Mouse (Mus musculus) neural tube, embryonic 12.5 days (tissue): ENCODE measurements at regions not wholly inside any gene's neighbourhood (a gene's known extent, or its start where the extent isn't known, plus 50 kb on each side); places are given as distances from the start of the nearest gene placed in this dataset.

Source experiments
- ATAC-seq: fragments of 200-750 bp; cut with Nextera tagmentation; 2 replicates; pipeline ENCODE4 v1.8.0; 2017; ENCODE audit warnings: low read depth, mild to moderate bottlenecking, moderate TSS enrichment, moderate library complexity; ENCODE audit not compliant: low FRiP score
- H3K27ac ChIP-seq: fragments of 300-500 bp; sonication (generic); 2 replicates; pipeline ENCODE4 v1.5.1; 2016
- H3K27me3 ChIP-seq: fragments of 300-500 bp; sonication (generic); replicated peaks from 2 replicates; pipeline ENCODE4 v1.6.1; 2016; ENCODE audit warnings: mild to moderate bottlenecking
- H3K36me3 ChIP-seq: fragments of 300-500 bp; sonication (generic); 2 replicates; pipeline ENCODE4 v1.6.1; 2016; ENCODE audit warnings: mild to moderate bottlenecking
- H3K4me1 ChIP-seq: fragments of 300-500 bp; sonication (generic); 2 replicates; pipeline ENCODE4 v1.6.1; 2016
- H3K4me2 ChIP-seq: fragments of 300-500 bp; sonication (generic); replicated peaks from 2 replicates; pipeline ENCODE4 v1.6.1; 2016; ENCODE audit warnings: mild to moderate bottlenecking
- H3K4me3 ChIP-seq: fragments of 300-500 bp; sonication (generic); 2 replicates; pipeline ENCODE4 v1.5.1; 2016
- H3K9ac ChIP-seq: fragments of 300-500 bp; sonication (generic); 2 replicates; pipeline ENCODE4 v1.6.1; 2016; ENCODE audit warnings: mild to moderate bottlenecking
- H3K9me3 ChIP-seq: fragments of 300-500 bp; sonication (generic); 2 replicates; pipeline ENCODE4 v1.6.1; 2016; ENCODE audit warnings: mild to moderate bottlenecking
- WGBS: fragments of 180-500 bp; shearing (Covaris S2); methylation state at CpG from one replicate; pipeline ENCODE4 v1.1.7; 2016; 5-methylcytosine and 5-hydroxymethylcytosine counted together

GRCm38 (mm10) chr1:118741286-118741685 lies 113.5 kb downstream of the Tfcp2l1 start:
- Histone ChIP-seq H3K9ac (no peak overlapping the region), H3K4me1 (no peaks in the 10 kb centered on the region), H3K9me3 (no peaks in the 10 kb centered on the region), H3K27ac (no peak overlapping the region), H3K4me3 (no peak overlapping the region), H3K36me3 (no peaks in the 10 kb centered on the region), H3K4me2 (no peak overlapping the region), H3K27me3 (no peaks in the 10 kb centered on the region)
- no peak for ATAC-seq
- 91% methylated on average over 5 of the region's 5 CpGs for WGBS

DNA sequence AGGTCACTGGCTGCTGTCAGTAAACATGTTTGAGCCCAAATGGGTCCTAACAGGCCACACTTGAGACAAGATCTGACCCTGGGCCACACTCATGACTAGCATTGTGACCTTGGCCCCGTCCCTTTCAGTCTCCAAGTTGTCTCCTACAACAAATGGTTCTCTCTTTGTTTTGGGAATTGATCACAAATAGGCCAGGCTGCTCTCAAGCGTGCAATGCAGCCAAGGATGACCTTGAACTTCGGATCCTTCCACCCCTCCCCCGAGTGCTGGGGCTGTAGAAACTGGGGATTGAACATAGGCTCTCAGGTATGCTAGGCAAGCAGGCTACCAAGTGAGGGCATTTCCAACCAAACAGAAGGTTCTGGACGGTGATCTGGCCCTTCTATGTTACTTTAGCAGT lies 120.5 kb downstream of the Tfcp2l1 start:
- Histone ChIP-seq H3K4me2 (no peak overlapping the region), H3K9me3 (no peaks in the 10 kb centered on the region), H3K4me3 (no peak overlapping the region), H3K27me3 (no peaks in the 10 kb centered on the region), H3K27ac (no peak overlapping the region), H3K4me1 (no peaks in the 10 kb centered on the region), H3K9ac (no peak overlapping the region), H3K36me3 (no peaks in the 10 kb centered on the region)
- 69% methylated on average over 5 of the region's 5 CpGs for WGBS
- no peak for ATAC-seq

- ATAC-seq: no peak
- 87% methylated on average over 3 of the region's 3 CpGs for WGBS
These were observed 125.1 kb downstream of the Tfcp2l1 start for GRCm38 (mm10) chr1:118752869-118753268.

DNA sequence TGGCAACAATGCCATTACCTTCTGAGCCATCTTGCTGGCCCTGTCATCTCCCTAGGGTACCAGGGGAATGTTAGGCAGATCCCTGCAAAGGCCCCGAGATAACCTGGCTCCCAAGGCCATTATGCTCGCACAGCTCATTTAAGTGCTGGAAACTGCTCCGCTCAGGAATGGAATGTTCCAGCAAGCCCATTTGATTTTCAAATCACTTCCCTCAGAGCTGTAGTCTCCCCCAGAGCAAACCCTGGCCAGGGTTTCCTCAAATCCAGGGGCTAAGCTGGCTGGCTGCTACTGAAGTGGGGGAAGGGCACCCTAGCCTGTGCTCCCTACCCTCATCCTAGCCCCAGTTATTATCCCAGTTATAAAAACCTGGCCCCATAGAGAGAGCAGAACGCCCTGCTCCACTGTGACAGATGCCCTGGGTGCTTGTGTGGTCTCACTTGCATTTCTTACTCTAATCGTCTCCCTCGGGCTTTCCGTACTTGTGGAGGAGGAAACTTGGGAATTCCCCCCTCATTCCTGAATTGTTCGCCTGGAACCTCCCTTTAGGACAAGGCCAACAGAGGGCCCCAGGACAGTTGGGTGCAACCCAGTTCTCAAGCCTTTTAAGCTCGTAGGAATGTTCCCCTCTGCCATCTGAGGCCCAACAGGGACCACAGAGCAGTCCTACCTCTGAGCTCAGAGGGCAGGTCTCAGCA lies 128.6 kb downstream of the Tfcp2l1 start:
- H3K27ac ChIP-seq: no peak overlapping the region
- H3K9ac ChIP-seq: no peak overlapping the region
- H3K9me3 ChIP-seq: no peaks in the 10 kb centered on the region
- no peak overlapping the region for H3K4me3 ChIP-seq
- H3K36me3 ChIP-seq: no peaks in the 10 kb centered on the region
- no peaks in the 10 kb centered on the region for H3K4me1 ChIP-seq
- no peak for ATAC-seq
- H3K27me3 ChIP-seq: no peaks in the 10 kb centered on the region
- no peak overlapping the region for H3K4me2 ChIP-seq
- WGBS: 44% methylated on average over 9 of the region's 9 CpGs

More at GRCm38 (mm10) chr1:118752869-118753268, 125.1 kb downstream of the Tfcp2l1 start:
- H3K27ac ChIP-seq: no peak overlapping the region
- H3K9ac ChIP-seq: no peak overlapping the region
- H3K27me3 ChIP-seq: no peaks in the 10 kb centered on the region
- H3K9me3 ChIP-seq: no peaks in the 10 kb centered on the region
- H3K4me1 ChIP-seq: no peaks in the 10 kb centered on the region
- H3K36me3 ChIP-seq: no peaks in the 10 kb centered on the region
- no peak overlapping the region for H3K4me3 ChIP-seq
- no peak overlapping the region for H3K4me2 ChIP-seq

GRCm38 (mm10) chr1:118757340-118758030 lies 129.7 kb downstream of the Tfcp2l1 start:
- H3K9me3 ChIP-seq: no peaks in the 10 kb centered on the region
- no peak overlapping the region for H3K4me2 ChIP-seq
- H3K27ac ChIP-seq: no peak overlapping the region
- no peak for ATAC-seq
- no peaks in the 10 kb centered on the region for H3K4me1 ChIP-seq
- H3K4me3 ChIP-seq: no peak overlapping the region
- WGBS: 80% methylated on average over 4 of the region's 4 CpGs
- no peaks in the 10 kb centered on the region for H3K27me3 ChIP-seq
- H3K36me3 ChIP-seq: no peaks in the 10 kb centered on the region
- no peak overlapping the region for H3K9ac ChIP-seq

- Histone ChIP-seq H3K9ac (no peak overlapping the region), H3K4me1 (no peaks in the 10 kb centered on the region), H3K36me3 (no peaks in the 10 kb centered on the region), H3K27me3 (no peaks in the 10 kb centered on the region), H3K4me2 (no peak overlapping the region), H3K9me3 (no peaks in the 10 kb centered on the region), H3K27ac (no peak overlapping the region), H3K4me3 (no peak overlapping the region)
- no peak for ATAC-seq
- WGBS: 68% methylated on average over 4 of the region's 4 CpGs
These were observed 130.3 kb downstream of the Tfcp2l1 start for GRCm38 (mm10) chr1:118758031-118758400.

GRCm38 (mm10) chr1:118759141-118759932 lies 131.6 kb downstream of the Tfcp2l1 start:
- WGBS: 34% methylated on average over 7 of the region's 7 CpGs
- ATAC-seq: peak; percentile 85
- H3K4me2 ChIP-seq: no peak overlapping the region
- H3K9ac ChIP-seq: no peak overlapping the region
- H3K27ac ChIP-seq: no peak overlapping the region
- H3K9me3 ChIP-seq: no peaks in the 10 kb centered on the region
- no peaks in the 10 kb centered on the region for H3K36me3 ChIP-seq
- H3K4me3 ChIP-seq: no peak overlapping the region
- no peaks in the 10 kb centered on the region for H3K4me1 ChIP-seq
- H3K27me3 ChIP-seq: no peaks in the 10 kb centered on the region

DNA sequence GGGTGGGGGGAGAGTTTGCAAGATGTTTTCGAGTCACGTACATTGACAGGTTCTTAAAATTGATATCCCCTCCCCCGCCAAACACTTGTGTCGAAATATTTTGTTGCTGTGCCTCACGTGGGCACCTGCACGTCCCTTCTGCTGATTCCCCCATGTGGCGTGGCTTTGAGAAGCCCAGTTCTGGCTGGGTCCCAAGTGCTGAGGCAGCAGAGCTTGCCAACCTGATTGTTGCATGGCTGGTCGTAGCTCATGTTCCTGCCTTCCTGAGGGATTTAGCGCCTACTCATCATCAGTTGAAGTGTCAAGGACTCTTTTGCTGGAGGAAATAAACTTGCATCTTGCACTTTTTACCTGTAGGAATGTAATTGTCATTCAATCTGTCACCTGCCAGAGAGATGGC lies 137.8 kb downstream of the Tfcp2l1 start:
- Histone ChIP-seq H3K4me2 (no peak overlapping the region), H3K4me3 (no peak overlapping the region), H3K9ac (no peak overlapping the region), H3K27me3 (no peaks in the 10 kb centered on the region), H3K4me1 (no peaks in the 10 kb centered on the region), H3K36me3 (no peaks in the 10 kb centered on the region), H3K27ac (no peak overlapping the region), H3K9me3 (no peaks in the 10 kb centered on the region)
- no peak for ATAC-seq
- WGBS: 80% methylated on average over 9 of the region's 9 CpGs

DNA sequence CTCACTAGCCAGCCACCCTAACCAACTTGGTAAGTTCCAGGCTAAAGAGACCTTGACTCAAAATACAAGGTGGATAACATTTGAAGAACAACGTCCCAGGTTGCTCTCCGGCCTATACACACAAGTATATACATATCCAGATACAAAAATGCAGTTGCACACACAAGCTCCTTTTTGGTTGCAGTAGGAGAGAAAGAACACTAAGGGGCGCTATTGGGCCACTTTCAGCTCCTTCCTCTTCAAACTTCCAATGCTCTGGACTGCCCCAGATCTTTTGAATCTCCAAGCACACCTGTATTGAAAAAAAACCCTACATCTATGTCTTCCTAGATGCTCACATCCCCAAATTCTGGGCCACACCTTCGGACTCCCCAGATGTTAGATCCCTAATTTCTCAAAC lies 141.1 kb downstream of the Tfcp2l1 start:
- peak; percentile 7; the same call in 1 of the 2 replicates for ATAC-seq
- H3K4me2 ChIP-seq: no peak overlapping the region
- H3K36me3 ChIP-seq: no peaks in the 10 kb centered on the region
- H3K4me1 ChIP-seq: no peaks in the 10 kb centered on the region
- no peak overlapping the region for H3K9ac ChIP-seq
- H3K9me3 ChIP-seq: no peaks in the 10 kb centered on the region
- H3K4me3 ChIP-seq: no peak overlapping the region
- H3K27me3 ChIP-seq: no peaks in the 10 kb centered on the region
- no peak overlapping the region for H3K27ac ChIP-seq
- WGBS: 29% methylated on average over 4 of the region's 4 CpGs

DNA sequence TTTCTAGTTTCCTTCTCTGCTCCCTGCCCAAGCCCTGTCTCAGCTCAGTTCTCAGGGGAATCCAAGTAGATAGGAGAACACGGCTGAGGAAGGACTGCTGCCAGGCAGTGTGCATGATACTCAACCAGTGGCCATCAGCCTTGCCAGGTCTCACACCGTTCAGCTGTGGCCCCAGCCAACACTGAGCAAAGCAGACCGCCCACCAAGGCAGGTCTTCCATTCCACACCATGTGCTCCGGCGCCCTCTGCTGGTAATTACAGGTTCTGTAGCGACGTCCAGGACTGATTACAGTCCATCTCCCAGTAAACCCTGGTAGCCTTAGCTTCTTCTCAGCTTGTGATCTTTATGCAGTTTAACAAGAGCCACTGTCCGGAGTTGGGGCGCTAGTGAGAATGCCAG lies 144.5 kb downstream of the Tfcp2l1 start:
- WGBS: 17% methylated on average over 9 of the region's 9 CpGs
- no peak overlapping the region for H3K4me2 ChIP-seq
- H3K4me1 ChIP-seq: peaks cover 15% of the 10 kb centered on the region; the same call in 1 of the 2 replicates
- H3K9me3 ChIP-seq: no peaks in the 10 kb centered on the region
- H3K4me3 ChIP-seq: no peak overlapping the region
- no peak for ATAC-seq
- H3K36me3 ChIP-seq: no peaks in the 10 kb centered on the region
- no peaks in the 10 kb centered on the region for H3K27me3 ChIP-seq
- H3K9ac ChIP-seq: no peak overlapping the region
- no peak overlapping the region for H3K27ac ChIP-seq

- Histone ChIP-seq H3K9ac (no peak overlapping the region), H3K27ac (no peak overlapping the region), H3K4me3 (no peak overlapping the region), H3K36me3 (no peaks in the 10 kb centered on the region), H3K27me3 (no peaks in the 10 kb centered on the region), H3K4me2 (no peak overlapping the region; the same call in 1 of the 2 replicates), H3K9me3 (no peaks in the 10 kb centered on the region), H3K4me1 (peaks cover 15% of the 10 kb centered on the region; the same call in 1 of the 2 replicates)
- 25% methylated on average over 10 of the region's 10 CpGs for WGBS
- ATAC-seq: peak; percentile 94
These were observed 149.1 kb downstream of the Tfcp2l1 start for GRCm38 (mm10) chr1:118776594-118777441.
